Mouse (Mus musculus) adrenal gland, postnatal 4 days (tissue): ENCODE results near the gene Gm7579. TPM values are rescaled to one million over a fixed set of nuclear protein-coding genes. Genes with fewer than 3 reads are reported as not detected.
"Not testable (repeated sequence)": the region's sequence is repeated elsewhere in the genome, so short reads cannot be mapped to it uniquely, and the experiment has no call there.

Experiments used
- DNase-seq, 2 experiments: peaks; one replicate each; pipeline ENCODE4 v3.0.0; 2021 to 2022; ENCODE audit warnings: low spot score in 2 of 2, mixed read lengths in 2 of 2
- long read RNA-seq, 2 experiments: library from polyadenylated mRNA; stranded (forward); transcript quantifications; one replicate each; pipeline ENCODE4 v2.0.0; 2021
- total RNA-seq, 2 experiments: library from RNA; stranded (reverse); gene quantifications; 2 replicates each; pipeline ENCODE4 v1.2.3; 2021

Gene Gm7579
- not detected for total RNA-seq
- long read RNA-seq, experiment 1, result 0 reads
- long read RNA-seq, experiment 2, result 0 reads

DNA sequence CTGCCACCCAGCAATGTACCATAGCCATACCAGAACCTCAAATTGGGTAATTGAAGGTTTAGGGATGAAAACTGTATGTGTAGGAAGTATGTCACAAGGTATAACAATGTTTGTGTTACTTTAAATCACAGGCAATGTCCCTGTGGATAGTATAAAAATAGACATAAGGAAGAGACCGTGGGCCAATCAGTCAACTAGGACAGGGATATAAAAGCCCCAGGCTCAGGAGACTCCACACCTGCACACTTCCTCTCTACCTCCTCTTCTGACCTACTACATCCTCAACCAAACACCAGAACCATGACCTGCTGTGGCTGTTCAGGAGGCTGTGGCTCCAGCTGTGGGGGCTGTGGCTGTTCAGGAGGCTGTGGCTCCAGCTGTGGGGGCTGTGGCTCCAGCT is at the start of gene Gm7579:
Gene Gm7579, plus strand, starts transcription at position 301 of the 400 bp plus-strand sequence.
- DNase-seq, result no peak

DNA sequence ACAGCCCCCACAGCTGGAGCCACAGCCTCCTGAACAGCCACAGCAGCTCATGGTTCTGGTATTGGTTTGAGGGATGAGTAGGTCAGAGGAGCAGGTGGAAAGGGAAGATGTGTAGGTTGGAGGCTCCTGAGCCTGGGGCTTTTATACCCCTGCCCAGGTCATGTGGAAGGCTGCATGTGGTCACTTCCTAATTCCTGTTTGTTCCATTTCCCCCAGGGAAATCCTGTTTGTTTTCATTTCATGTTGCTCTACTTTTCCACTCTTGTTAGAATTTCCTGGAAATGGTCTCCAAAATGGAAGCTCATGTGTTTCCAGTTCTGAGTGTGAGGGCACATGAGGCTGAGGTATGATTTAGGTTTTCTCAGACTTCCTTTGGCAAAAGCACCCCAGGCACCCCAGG is 46.0 kb upstream of the Gm7579 start, which contains the start of gene Gm4553:
Gene Gm4553, minus strand, starts transcription at position 101 of the 400 bp plus-strand sequence.
- not testable (repeated sequence) for DNase-seq

DNA sequence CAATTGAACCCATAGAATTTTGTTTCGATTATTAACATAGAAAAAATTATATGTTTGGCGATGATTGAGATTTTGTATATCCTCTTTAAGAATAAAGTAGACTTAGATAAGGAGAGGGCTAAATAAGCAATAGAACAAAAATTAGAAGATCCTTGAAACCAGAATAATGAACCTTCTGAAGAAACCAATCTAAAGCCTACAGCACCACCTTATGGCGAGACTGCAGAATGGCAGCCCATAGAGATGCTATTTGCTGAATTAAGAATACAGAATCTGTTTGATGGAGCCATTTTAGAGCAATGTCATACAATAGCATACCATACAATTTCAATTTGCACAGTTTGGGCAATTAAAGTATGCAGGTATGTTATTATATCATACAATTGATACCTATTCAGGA is 41.8 kb upstream of the Gm7579 start:
- no peak for DNase-seq

DNA sequence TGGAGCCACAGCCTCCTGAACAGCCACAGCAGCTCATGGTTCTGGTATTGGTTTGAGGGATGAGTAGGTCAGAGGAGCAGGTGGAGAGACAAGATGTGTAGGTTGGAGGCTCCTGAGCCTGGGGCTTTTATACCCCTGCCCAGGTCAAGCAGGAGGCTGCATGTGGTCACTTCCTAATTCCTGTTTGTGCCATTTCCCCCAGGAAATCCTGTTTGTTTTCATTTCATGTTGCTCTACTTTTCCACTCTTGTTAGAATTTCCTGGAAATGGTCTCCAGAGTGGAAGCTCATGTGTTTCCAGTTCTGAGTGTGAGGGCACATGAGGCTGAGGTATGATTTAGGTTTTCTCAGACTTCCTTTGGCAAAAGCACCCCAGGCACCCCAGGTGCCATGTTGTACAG is 35.8 kb upstream of the Gm7579 start, which contains the start of gene Krtap5-2:
Gene Krtap5-2, minus strand, starts transcription at position 101 of the 400 bp plus-strand sequence.
- DNase-seq, result not testable (repeated sequence)

DNA sequence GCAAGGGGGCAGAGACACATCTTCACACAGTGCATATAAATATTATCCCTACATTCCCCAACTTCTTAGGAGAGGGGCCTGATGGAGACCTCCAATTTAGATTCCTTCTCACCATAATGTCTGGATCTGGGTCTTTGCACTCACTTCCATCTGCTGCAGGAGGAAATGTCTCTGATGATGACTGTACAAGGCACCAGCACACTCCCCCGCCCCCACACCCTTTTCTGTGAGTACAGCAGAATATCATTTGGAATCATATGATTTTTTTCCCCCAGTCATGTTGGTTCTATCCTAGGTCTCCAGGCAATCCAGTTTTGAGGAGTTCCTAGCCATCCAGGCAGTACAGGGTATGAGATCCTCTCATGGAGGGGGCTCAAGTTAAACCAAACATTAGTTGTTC is 33.0 kb upstream of the Gm7579 start:
- DNase-seq, result no peak

DNA sequence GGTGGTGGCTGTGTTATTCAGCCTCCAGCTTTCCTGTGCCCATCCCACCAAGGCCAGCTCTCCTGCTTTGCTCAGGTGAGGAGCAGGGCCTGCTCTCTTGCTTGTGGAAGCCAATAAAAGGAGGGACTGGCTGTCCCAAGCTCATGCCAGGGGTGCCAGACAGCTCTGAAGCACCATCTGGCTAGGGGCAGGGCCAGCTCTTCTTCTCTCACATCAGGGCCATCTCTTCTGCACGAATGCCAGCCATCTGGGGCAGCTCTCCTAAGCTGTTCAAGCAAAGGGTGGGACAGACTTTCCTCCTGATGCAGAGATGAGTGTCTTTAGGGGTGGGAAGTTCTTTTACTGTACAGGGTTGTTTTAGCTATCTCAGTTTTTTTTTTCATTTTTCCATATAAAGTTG is 30.6 kb upstream of the Gm7579 start:
- no peak for DNase-seq

DNA sequence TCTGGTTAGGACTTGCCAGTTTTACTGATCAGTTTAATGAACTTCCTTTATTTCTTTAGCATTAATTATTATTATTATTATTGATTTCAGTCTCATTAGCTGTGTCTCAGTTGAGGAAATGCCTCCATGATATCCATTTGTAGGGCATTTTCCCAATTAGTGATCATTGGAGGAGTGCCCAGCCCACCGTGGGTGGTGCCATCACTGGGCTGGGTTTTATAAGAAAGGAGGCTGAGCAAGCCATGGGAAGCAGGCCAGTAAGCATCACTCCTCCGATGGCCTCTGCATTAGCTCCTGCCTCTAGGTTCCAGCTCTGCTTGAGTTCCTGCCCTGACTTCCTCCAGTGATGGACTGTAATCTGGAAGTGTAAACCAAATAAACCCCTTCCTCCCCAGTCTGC is 23.5 kb upstream of the Gm7579 start:
- no peak for DNase-seq

DNA sequence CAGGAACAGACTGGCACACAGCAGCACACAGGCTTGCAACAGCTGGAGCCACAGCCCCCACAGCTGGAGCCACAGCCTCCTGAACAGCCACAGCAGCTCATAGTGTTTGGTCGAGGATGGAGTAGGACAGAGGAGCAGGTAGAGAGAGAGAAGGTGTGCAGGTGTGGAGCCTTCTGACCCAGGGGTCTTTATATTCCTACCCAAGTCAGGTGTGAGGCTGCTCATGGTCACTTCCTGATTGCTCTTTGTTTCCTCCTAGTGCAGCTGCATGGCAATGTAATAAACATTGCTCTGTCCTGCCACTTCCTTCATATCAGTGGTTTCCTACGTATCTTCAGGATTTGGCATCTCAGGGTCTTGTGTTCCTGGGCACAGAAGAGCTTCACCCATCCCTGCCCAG is 21.4 kb upstream of the Gm7579 start, which contains the start of gene Gm10153:
Gene Gm10153, minus strand, starts transcription at position 101 of the 400 bp plus-strand sequence.
- no peak for DNase-seq

DNA sequence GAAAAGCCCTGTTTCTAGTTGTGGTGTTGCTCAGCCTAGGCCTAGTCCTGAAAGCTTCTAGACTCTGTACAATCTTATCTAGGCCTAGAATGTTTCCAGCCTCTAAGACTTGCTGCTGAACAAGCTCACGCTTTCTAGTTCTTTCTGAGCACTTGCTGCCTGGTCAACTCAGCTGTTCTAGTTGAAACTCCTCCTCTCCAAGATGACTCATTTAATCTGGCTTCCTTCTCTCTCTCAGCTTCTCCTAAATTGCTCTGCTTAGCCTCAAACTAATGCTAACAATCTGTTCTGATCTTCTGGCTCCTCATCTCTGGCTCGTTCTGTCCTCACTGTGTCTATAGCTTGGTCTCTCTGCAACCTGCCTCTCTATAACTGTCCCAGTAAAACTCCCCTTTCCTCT is 12.9 kb upstream of the Gm7579 start:
- DNase-seq, result no peak

DNA sequence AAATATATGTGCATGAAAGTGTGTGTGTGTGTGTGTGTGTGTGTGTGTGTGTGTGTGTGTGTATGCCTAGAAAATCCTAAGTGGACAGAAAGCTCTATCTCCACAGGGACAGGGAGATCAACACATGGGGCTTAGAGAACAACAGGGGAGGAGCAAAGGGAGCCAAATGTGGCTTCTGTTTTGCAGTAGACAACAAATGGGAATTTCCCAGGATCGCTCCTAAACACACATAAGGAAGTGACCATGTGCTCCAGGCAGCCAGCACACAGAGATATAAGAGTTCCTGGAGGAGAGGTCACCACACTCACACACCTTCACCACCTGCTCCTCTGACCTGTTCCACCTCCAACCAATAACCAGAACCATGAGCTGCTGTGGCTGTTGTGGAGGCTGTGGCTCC is 10.6 kb upstream of the Gm7579 start, which contains the start of gene Krtap5-3:
Gene Krtap5-3, plus strand, starts transcription at position 301 of the 400 bp plus-strand sequence.
- no peak for DNase-seq

DNA sequence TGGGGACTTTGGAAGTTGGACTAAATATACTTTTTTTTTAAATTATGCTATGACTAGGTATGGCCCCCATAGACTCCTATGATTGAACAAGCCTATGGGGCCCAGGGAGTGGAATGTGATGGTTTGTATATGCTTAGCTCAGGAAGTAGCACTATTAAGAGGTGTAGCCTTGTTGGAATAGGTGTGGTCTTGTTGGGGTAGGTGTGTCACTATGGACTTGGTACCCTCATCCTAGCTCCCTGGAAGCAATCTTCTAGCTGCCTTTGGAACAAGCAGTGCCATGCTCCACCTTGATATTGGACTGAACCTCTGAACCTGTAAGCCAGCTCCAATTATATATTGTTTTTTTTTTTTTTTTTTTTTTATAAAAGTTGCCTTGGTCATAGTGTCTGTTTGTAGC is 6.2 kb upstream of the Gm7579 start:
- no peak for DNase-seq

DNA sequence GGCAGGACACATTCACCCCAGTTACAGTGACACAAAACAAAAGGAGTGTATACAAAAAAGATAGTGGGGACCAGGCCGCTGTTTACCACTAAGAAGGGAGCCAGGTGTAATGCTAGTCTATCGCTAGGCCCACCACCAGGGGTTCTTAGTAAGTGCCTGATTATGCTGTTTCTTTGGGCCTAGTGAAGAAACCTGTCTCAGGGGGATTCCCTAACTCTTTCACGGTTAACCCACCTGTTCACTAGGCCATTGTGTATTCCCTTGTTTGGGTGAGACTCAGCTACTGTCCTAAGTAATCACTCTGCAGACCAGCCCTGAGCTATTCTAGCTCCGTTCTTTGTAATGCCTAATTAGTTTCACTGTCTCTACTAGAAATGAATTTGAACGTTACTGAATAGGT is 4.8 kb upstream of the Gm7579 start:
- DNase-seq, result not testable (repeated sequence)

DNA sequence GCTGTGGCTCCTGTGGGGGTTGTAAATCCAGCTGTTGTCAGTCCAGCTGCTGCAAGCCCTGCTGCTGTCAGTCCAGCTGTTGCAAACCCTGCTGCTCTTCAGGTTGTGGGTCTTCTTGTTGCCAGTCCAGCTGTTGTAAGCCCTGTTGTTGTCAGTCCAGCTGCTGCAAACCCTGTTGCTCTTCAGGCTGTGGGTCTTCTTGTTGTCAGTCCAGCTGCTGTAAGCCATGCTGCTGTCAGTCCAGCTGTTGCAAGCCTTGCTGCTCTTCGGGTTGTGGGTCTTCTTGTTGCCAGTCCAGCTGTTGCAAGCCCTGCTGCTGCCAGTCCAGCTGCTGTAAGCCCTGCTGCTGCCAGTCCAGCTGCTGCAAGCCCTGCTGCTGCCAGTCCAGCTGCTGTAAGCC is 477 bp downstream of the Gm7579 start:
- DNase-seq, result not testable (repeated sequence)

DNA sequence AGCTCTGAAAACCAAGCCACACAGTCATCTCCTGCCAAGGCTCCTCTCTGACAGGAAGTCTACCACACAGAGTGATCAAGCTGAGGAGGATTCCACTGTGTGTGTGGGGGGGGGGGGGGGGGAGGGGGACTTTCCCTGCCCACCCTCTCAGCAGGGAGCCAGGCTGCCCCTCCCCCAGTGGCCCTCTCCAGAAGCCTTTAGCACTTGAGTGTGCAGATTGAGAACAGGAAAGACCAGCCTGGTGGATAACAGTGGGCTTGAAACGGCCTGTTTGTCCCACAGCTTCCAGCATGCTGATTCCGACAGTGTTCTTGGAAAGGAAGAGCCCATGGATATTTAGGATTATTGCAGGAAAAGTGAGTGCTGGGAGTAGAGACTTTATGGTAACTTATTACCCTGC is 12.9 kb downstream of the Gm7579 start:
- DNase-seq, result no peak

DNA sequence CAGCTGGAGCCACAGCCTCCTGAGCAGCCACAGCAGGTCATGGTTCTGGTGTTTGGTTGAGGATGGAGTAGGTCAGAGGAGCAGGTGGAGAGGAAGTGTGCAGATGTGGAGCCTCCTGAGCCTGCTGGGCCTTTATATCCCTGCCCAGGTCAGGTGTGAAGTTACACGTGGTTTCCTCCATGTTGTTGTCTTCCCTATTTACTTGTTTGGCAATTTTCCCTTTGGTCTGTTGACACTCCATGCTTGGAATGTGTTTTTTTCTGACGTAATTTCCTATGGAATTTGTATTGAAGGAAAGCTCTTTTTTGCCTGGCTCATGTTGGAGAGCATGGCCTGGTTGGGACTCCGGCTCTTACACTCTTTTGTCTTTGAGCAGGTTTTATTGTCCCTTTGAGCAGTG is 18.2 kb downstream of the Gm7579 start, which contains the start of gene Krtap5-5:
Gene Krtap5-5, minus strand, starts transcription at position 101 of the 400 bp plus-strand sequence.
- DNase-seq, result not testable (repeated sequence)

DNA sequence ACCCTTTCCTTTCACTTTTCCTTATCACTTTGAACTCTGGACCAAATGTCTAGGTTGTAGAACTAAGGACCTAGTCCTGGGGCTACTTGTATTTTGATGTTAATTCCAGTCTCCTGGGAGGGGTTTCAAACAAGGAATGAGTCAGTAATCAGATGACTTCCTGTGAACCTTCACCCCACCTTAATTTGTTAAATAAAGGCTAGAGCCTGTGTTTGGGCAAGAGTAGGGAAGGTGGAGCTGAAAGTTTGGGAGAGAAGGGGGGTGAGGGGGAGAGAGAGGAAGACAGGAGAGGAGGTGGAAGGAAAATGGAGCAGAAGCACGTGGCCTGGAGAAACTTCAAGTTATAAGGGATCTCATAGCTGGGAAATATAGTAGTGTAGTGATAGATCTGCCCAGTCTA is 19.9 kb downstream of the Gm7579 start:
- no peak for DNase-seq

DNA sequence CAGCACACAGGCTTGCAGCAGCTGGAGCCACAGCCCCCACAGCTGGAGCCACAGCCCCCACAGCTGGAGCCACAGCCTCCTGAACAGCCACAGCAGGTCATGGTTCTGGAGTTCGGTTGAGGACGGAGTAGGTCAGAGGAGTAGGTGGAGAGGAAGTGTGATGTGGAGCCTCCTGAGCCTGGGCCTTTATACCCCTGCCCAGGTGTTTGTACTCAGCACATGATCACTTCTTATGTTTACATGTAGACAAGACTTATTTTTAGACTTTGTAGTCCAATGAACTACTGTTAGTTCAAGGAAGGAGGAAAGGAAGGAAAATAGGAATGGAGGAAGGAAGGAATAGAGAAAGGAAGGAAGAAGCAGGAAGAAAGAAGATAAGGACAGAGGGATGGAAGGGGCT is 29.3 kb downstream of the Gm7579 start, which contains the start of gene Gm40460:
Gene Gm40460, minus strand, starts transcription at position 101 of the 400 bp plus-strand sequence.
- no peak for DNase-seq

DNA sequence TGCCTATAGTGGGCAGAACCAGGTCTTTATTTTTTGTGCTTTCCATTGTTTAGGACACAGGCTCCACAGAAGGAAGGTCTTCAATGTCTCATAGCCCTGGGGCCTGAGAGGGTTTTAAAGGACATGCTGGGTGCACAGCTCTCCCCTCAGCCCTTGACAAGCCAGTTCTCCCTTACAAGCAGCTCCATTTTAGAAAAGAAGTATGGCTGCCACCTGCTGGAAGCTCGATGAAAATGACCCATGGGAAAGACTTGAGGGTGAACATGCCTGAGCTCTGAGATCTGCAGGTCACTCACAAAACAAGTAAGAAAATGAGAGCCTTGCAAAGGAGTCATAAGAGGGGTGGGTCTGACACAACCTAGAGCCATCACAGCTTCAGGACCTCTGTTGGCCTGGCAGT is 38.2 kb downstream of the Gm7579 start:
- no peak for DNase-seq

DNA sequence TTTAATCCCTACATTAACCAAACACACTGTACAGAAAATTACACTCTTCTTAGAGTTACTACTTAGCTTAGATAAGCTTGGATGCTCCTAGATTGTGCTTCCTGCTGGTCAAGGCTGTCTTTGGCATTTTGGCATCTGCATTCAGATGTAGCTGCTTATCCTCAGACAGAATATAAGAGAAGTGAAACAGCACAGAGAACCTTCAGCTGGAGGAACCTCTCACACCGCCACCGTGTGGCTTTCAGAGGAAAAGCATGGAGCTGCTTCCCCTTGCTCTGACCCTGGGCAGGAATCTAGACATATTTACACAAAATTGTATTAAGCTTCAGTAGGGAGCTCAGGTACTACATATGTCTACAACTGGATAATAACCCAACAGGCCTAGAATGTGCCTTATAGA is 43.9 kb downstream of the Gm7579 start:
- DNase-seq, result no peak

DNA sequence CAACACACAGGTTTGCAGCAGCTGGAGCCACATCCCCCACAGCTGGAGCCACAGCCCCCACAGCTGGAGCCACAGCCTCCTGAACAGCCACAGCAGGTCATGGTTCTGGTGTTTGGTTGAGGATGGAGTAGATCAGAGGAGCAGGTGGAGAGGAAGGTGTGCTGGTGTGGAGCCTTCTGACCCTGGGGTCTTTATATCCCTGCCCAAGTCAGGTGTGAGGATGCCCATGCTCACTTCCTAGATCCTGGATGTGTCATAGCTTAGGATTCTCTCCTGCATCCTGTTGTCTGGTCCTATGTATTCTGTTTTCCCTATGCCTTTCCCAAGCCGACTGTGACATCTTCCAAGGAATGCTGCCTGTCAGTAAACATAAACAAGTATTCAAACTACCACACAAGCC is 46.6 kb downstream of the Gm7579 start, which contains the start of gene Gm2431:
Gene Gm2431, minus strand, starts transcription at position 101 of the 400 bp plus-strand sequence.
- DNase-seq, result not testable (repeated sequence)
